Mouse (Mus musculus): Measurements from ENCODE around the gene Palm. TPM values are rescaled to one million over a fixed set of nuclear protein-coding genes. Genes with fewer than 3 reads are reported as not detected.

Palm gene
- polyA plus RNA-seq, 2 experiments, result 55.8 to 76.2 TPM

DNA sequence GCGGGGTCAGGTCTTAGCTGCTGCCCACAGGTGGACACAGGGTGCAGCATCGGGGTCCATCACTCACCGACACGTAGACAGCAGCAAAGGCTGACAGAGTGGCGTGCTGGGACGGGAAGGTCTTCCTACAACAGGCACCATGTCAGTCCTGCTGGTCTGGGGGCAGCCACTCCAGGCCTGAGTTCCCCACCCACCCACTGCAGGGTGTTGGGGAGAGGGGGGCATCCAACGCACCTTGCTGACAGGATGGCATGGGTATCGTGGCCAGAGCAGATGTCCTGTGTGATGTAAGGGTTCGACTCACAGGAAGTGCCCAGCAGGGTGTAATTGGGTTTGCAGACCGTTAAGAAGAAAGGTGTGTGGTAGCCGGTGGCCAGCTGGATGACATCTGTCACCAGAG is 73.2 kb downstream of the Palm start:
- no peak overlapping the region for H3K4me3 ChIP-seq (replicated peaks; ENCODE audit: low read length)
- TF ChIP-seq POLR2A (IDR thresholded peaks at IDR 0.05; ENCODE audit: borderline replicate concordance, extremely low read depth, insufficient read depth, insufficient read length), result no peak
- DNase-seq (ENCODE audit: low spot score) (no peak), ATAC-seq (ENCODE audit: low FRiP score, low read depth) (no peak)
- H3K27me3 ChIP-seq (ENCODE audit: control insufficient read depth, insufficient read depth, low read length), result no peaks in the 10 kb centered on the region
- no peak overlapping the region for H3K4me2 ChIP-seq (replicated peaks; ENCODE audit: low read depth, low read length, severe bottlenecking)
- H3K36me3 ChIP-seq (ENCODE audit: control insufficient read depth, insufficient read depth, low read length), result peaks cover 84% of the 10 kb centered on the region
- no peaks in the 10 kb centered on the region for H3K9me3 ChIP-seq (ENCODE audit: control insufficient read depth, low read length)
- no peak overlapping the region for H3K27ac ChIP-seq (replicated peaks; ENCODE audit: low read depth, low read length)
- WGBS, result 65% methylated on average over 11 of the region's 11 CpGs
- H3K4me1 ChIP-seq (ENCODE audit: control insufficient read depth, insufficient read depth, low read length), result no peaks in the 10 kb centered on the region
- H3K9ac ChIP-seq (ENCODE audit: low read depth, low read length, severe bottlenecking), result no peak overlapping the region

Small RNAs within 50 kb of the gene (microRNA-seq; reads per million reads assigned to microRNA genes)
- not detected for gene Mir6910

Other genes starting within 250 kb of the Palm start
Only the 30 nearest of the 34 such genes appear.
- gene C2cd4c, start 179.5 kb upstream of the Palm start, polyA plus RNA-seq (2012; rRNA removed), result 1.0 and 1.2 TPM in 2 replicates
- gene C2cd4c, start 179.5 kb upstream of the Palm start, polyA plus RNA-seq (2014; fragmentation: Nextera tagmentation; extraction: Ambion mirVana), result not detected in 2 replicates
- gene Shc2, start 155.7 kb upstream of the Palm start, polyA plus RNA-seq (2012; rRNA removed), result 30.2 and 33.0 TPM in 2 replicates
- gene Shc2, start 155.7 kb upstream of the Palm start, polyA plus RNA-seq (2014; fragmentation: Nextera tagmentation; extraction: Ambion mirVana), result 9.0 and 10.1 TPM in 2 replicates
- gene Odf3l2, start 147.8 kb upstream of the Palm start, polyA plus RNA-seq (2012; rRNA removed), result 0.14 and 0.22 TPM in 2 replicates
- gene Odf3l2, start 147.8 kb upstream of the Palm start, polyA plus RNA-seq (2014; fragmentation: Nextera tagmentation; extraction: Ambion mirVana), result 0.15 TPM in 1 of 2 replicates, not detected in the other
- gene Madcam1, start 129.0 kb upstream of the Palm start, polyA plus RNA-seq (2012; rRNA removed), result 5.0 and 8.4 TPM in 2 replicates
- gene Madcam1, start 129.0 kb upstream of the Palm start, polyA plus RNA-seq (2014; fragmentation: Nextera tagmentation; extraction: Ambion mirVana), result 8.2 and 11.5 TPM in 2 replicates
- 44.6 and 57.4 TPM in 2 replicates for gene Tpgs1, start 124.2 kb upstream of the Palm start, polyA plus RNA-seq (2012; rRNA removed)
- gene Tpgs1, start 124.2 kb upstream of the Palm start, polyA plus RNA-seq (2014; fragmentation: Nextera tagmentation; extraction: Ambion mirVana), result 66.0 and 67.0 TPM in 2 replicates
- gene Cdc34, start 111.4 kb upstream of the Palm start, polyA plus RNA-seq (2012; rRNA removed), result 138 and 156 TPM in 2 replicates
- 106 and 110 TPM in 2 replicates for gene Cdc34, start 111.4 kb upstream of the Palm start, polyA plus RNA-seq (2014; fragmentation: Nextera tagmentation; extraction: Ambion mirVana)
- 1.1 and 1.4 TPM in 2 replicates for gene Gzmm, start 104.6 kb upstream of the Palm start, polyA plus RNA-seq (2012; rRNA removed)
- gene Gzmm, start 104.6 kb upstream of the Palm start, polyA plus RNA-seq (2014; fragmentation: Nextera tagmentation; extraction: Ambion mirVana), result 0.66 and 0.82 TPM in 2 replicates
- gene Bsg, start 89.1 kb upstream of the Palm start, polyA plus RNA-seq (2012; rRNA removed), result 763 and 866 TPM in 2 replicates
- 805 and 825 TPM in 2 replicates for gene Bsg, start 89.1 kb upstream of the Palm start, polyA plus RNA-seq (2014; fragmentation: Nextera tagmentation; extraction: Ambion mirVana)
- 0.70 and 1.3 TPM in 2 replicates for gene Hcn2, start 76.9 kb upstream of the Palm start, polyA plus RNA-seq (2012; rRNA removed)
- gene Hcn2, start 76.9 kb upstream of the Palm start, polyA plus RNA-seq (2014; fragmentation: Nextera tagmentation; extraction: Ambion mirVana), result 0.18 and 0.21 TPM in 2 replicates
- 64.1 and 75.3 TPM in 2 replicates for gene Polrmt, start 47.0 kb upstream of the Palm start, polyA plus RNA-seq (2012; rRNA removed)
- gene Polrmt, start 47.0 kb upstream of the Palm start, polyA plus RNA-seq (2014; fragmentation: Nextera tagmentation; extraction: Ambion mirVana), result 33.4 and 36.6 TPM in 2 replicates
- gene Fgf22, start 38.5 kb upstream of the Palm start, polyA plus RNA-seq (2012; rRNA removed), result 0.13 and 0.22 TPM in 2 replicates
- 0.21 and 0.80 TPM in 2 replicates for gene Fgf22, start 38.5 kb upstream of the Palm start, polyA plus RNA-seq (2014; fragmentation: Nextera tagmentation; extraction: Ambion mirVana)
- 176 and 229 TPM in 2 replicates for gene Rnf126, start 26.6 kb upstream of the Palm start, polyA plus RNA-seq (2012; rRNA removed)
- gene Rnf126, start 26.6 kb upstream of the Palm start, polyA plus RNA-seq (2014; fragmentation: Nextera tagmentation; extraction: Ambion mirVana), result 100 and 103 TPM in 2 replicates
- gene Fstl3, start 16.3 kb upstream of the Palm start, polyA plus RNA-seq (2012; rRNA removed), result 11.6 and 14.7 TPM in 2 replicates
- 9.0 and 9.5 TPM in 2 replicates for gene Fstl3, start 16.3 kb upstream of the Palm start, polyA plus RNA-seq (2014; fragmentation: Nextera tagmentation; extraction: Ambion mirVana)
- gene Prss57, start 2.6 kb upstream of the Palm start, polyA plus RNA-seq (2012; rRNA removed), result 0.04 and 0.06 TPM in 2 replicates
- not detected in 2 replicates for gene Prss57, start 2.6 kb upstream of the Palm start, polyA plus RNA-seq (2014; fragmentation: Nextera tagmentation; extraction: Ambion mirVana)
- 0.41 and 0.50 TPM in 2 replicates for gene Misp, start 27.4 kb downstream of the Palm start, polyA plus RNA-seq (2012; rRNA removed)
- 0.54 and 1.2 TPM in 2 replicates for gene Misp, start 27.4 kb downstream of the Palm start, polyA plus RNA-seq (2014; fragmentation: Nextera tagmentation; extraction: Ambion mirVana)
- gene Ptbp1, start 60.9 kb downstream of the Palm start, polyA plus RNA-seq (2012; rRNA removed), result 536 and 644 TPM in 2 replicates
- gene Ptbp1, start 60.9 kb downstream of the Palm start, polyA plus RNA-seq (2014; fragmentation: Nextera tagmentation; extraction: Ambion mirVana), result 262 and 279 TPM in 2 replicates
- 10.3 and 17.3 TPM in 2 replicates for gene Prtn3, start 80.9 kb downstream of the Palm start, polyA plus RNA-seq (2012; rRNA removed)
- gene Prtn3, start 80.9 kb downstream of the Palm start, polyA plus RNA-seq (2014; fragmentation: Nextera tagmentation; extraction: Ambion mirVana), result 5.9 and 8.2 TPM in 2 replicates
- 220 and 326 TPM in 2 replicates for gene Plppr3, start 81.1 kb downstream of the Palm start, polyA plus RNA-seq (2012; rRNA removed)
- 61.5 and 79.7 TPM in 2 replicates for gene Plppr3, start 81.1 kb downstream of the Palm start, polyA plus RNA-seq (2014; fragmentation: Nextera tagmentation; extraction: Ambion mirVana)
- 0.35 and 1.8 TPM in 2 replicates for gene Elane, start 92.7 kb downstream of the Palm start, polyA plus RNA-seq (2012; rRNA removed)
- 0.62 and 1.2 TPM in 2 replicates for gene Elane, start 92.7 kb downstream of the Palm start, polyA plus RNA-seq (2014; fragmentation: Nextera tagmentation; extraction: Ambion mirVana)
- gene Cfd, start 97.3 kb downstream of the Palm start, polyA plus RNA-seq (2012; rRNA removed), result 1.1 and 2.3 TPM in 2 replicates
- gene Cfd, start 97.3 kb downstream of the Palm start, polyA plus RNA-seq (2014; fragmentation: Nextera tagmentation; extraction: Ambion mirVana), result not detected in 2 replicates
- 54.6 and 73.8 TPM in 2 replicates for gene Med16, start 115.4 kb downstream of the Palm start, polyA plus RNA-seq (2012; rRNA removed)
- gene Med16, start 115.4 kb downstream of the Palm start, polyA plus RNA-seq (2014; fragmentation: Nextera tagmentation; extraction: Ambion mirVana), result 33.4 and 38.3 TPM in 2 replicates
- not detected in 2 replicates for gene Gm26602, start 117.3 kb downstream of the Palm start, polyA plus RNA-seq (2012; rRNA removed)
- gene Gm26602, start 117.3 kb downstream of the Palm start, polyA plus RNA-seq (2014; fragmentation: Nextera tagmentation; extraction: Ambion mirVana), result 6.6 TPM in 1 of 2 replicates, not detected in the other
- 2.5 and 2.8 TPM in 2 replicates for gene Kiss1r, start 123.4 kb downstream of the Palm start, polyA plus RNA-seq (2012; rRNA removed)
- 0.17 and 0.26 TPM in 2 replicates for gene Kiss1r, start 123.4 kb downstream of the Palm start, polyA plus RNA-seq (2014; fragmentation: Nextera tagmentation; extraction: Ambion mirVana)
- 158 and 219 TPM in 2 replicates for gene R3hdm4, start 127.6 kb downstream of the Palm start, polyA plus RNA-seq (2012; rRNA removed)
- 141 and 152 TPM in 2 replicates for gene R3hdm4, start 127.6 kb downstream of the Palm start, polyA plus RNA-seq (2014; fragmentation: Nextera tagmentation; extraction: Ambion mirVana)
- 8.6 and 12.6 TPM in 2 replicates for gene Arid3a, start 133.5 kb downstream of the Palm start, polyA plus RNA-seq (2012; rRNA removed)
- gene Arid3a, start 133.5 kb downstream of the Palm start, polyA plus RNA-seq (2014; fragmentation: Nextera tagmentation; extraction: Ambion mirVana), result 4.8 and 5.0 TPM in 2 replicates
- 58.7 and 78.5 TPM in 2 replicates for gene Wdr18, start 166.6 kb downstream of the Palm start, polyA plus RNA-seq (2012; rRNA removed)
- 99.8 and 106 TPM in 2 replicates for gene Wdr18, start 166.6 kb downstream of the Palm start, polyA plus RNA-seq (2014; fragmentation: Nextera tagmentation; extraction: Ambion mirVana)
- 0.72 and 0.76 TPM in 2 replicates for gene Grin3b, start 177.1 kb downstream of the Palm start, polyA plus RNA-seq (2012; rRNA removed)
- gene Grin3b, start 177.1 kb downstream of the Palm start, polyA plus RNA-seq (2014; fragmentation: Nextera tagmentation; extraction: Ambion mirVana), result 0.23 and 0.55 TPM in 2 replicates
- 260 and 379 TPM in 2 replicates for gene Tmem259, start 190.8 kb downstream of the Palm start, polyA plus RNA-seq (2012; rRNA removed)
- 24.5 and 25.2 TPM in 2 replicates for gene Tmem259, start 190.8 kb downstream of the Palm start, polyA plus RNA-seq (2014; fragmentation: Nextera tagmentation; extraction: Ambion mirVana)
- 133 and 173 TPM in 2 replicates for gene Cnn2, start 195.0 kb downstream of the Palm start, polyA plus RNA-seq (2012; rRNA removed)
- 273 and 290 TPM in 2 replicates for gene Cnn2, start 195.0 kb downstream of the Palm start, polyA plus RNA-seq (2014; fragmentation: Nextera tagmentation; extraction: Ambion mirVana)
- gene Abca7, start 202.9 kb downstream of the Palm start, polyA plus RNA-seq (2012; rRNA removed), result 6.2 and 8.0 TPM in 2 replicates
- 2.2 and 2.4 TPM in 2 replicates for gene Abca7, start 202.9 kb downstream of the Palm start, polyA plus RNA-seq (2014; fragmentation: Nextera tagmentation; extraction: Ambion mirVana)

Measured in limb, embryonic 14.5 days (tissue).